Mouse (Mus musculus): ENCODE results near the gene Lasp1.

Gene Lasp1

GRCm38 (mm10) chr11:97811569-97812362 lies 13.0 kb downstream of the Lasp1 start:
- DNase-seq, result peak; percentile 91

GRCm38 (mm10) chr11:97812491-97812921 lies 13.7 kb downstream of the Lasp1 start:
- no peak for DNase-seq

- DNase-seq, result no peak
These were observed 14.3 kb downstream of the Lasp1 start for GRCm38 (mm10) chr11:97813085-97813484.

GRCm38 (mm10) chr11:97813746-97814515 lies 15.1 kb downstream of the Lasp1 start:
- peak; percentile 86 for DNase-seq

GRCm38 (mm10) chr11:97815736-97816135 lies 16.9 kb downstream of the Lasp1 start:
- DNase-seq, result no peak

- DNase-seq, result no peak
These were observed 17.4 kb downstream of the Lasp1 start for GRCm38 (mm10) chr11:97816176-97816575.

- no peak for DNase-seq
These were observed 18.1 kb downstream of the Lasp1 start for GRCm38 (mm10) chr11:97816916-97817315.

GRCm38 (mm10) chr11:97817379-97817778 lies 18.6 kb downstream of the Lasp1 start:
- DNase-seq, result peak; percentile 80

- DNase-seq, result no peak
These were observed 19.2 kb downstream of the Lasp1 start for GRCm38 (mm10) chr11:97818003-97818402.

GRCm38 (mm10) chr11:97818571-97818970 lies 19.8 kb downstream of the Lasp1 start:
- no peak for DNase-seq

- no peak for DNase-seq
These were observed 20.3 kb downstream of the Lasp1 start for GRCm38 (mm10) chr11:97819102-97819501.

GRCm38 (mm10) chr11:97819923-97820322 lies 21.1 kb downstream of the Lasp1 start:
- DNase-seq, result no peak

- peak; percentile 92 for DNase-seq
These were observed 22.0 kb downstream of the Lasp1 start for GRCm38 (mm10) chr11:97820840-97821239.

GRCm38 (mm10) chr11:97821401-97822064 lies 22.7 kb downstream of the Lasp1 start:
- no peak for DNase-seq

GRCm38 (mm10) chr11:97822840-97823603 lies 24.2 kb downstream of the Lasp1 start:
- no peak for DNase-seq

- no peak for DNase-seq
These were observed 25.4 kb downstream of the Lasp1 start for GRCm38 (mm10) chr11:97824168-97824567.

GRCm38 (mm10) chr11:97824895-97825294 lies 26.1 kb downstream of the Lasp1 start:
- DNase-seq, result no peak

GRCm38 (mm10) chr11:97825295-97825694 lies 26.5 kb downstream of the Lasp1 start:
- no peak for DNase-seq

GRCm38 (mm10) chr11:97825971-97826370 lies 27.2 kb downstream of the Lasp1 start:
- no peak for DNase-seq

GRCm38 (mm10) chr11:97826414-97826813 lies 27.6 kb downstream of the Lasp1 start:
- no peak for DNase-seq

GRCm38 (mm10) chr11:97827654-97828053 lies 28.9 kb downstream of the Lasp1 start:
- DNase-seq, result no peak

GRCm38 (mm10) chr11:97829365-97829764 lies 30.6 kb downstream of the Lasp1 start:
- DNase-seq, result no peak

All from kidney, adult 11 months (tissue).